Mouse (Mus musculus) megakaryocyte, embryonic 14.5 days (primary cell): ENCODE data around the gene Ankrd54.

ENCODE experiments used
- FLI1 ChIP-seq: IDR thresholded peaks from 2 replicates; pipeline ENCODE4 v1.6.1; 2012; ENCODE audit warnings: low read length, inconsistent platforms, mixed read lengths
- GATA1 ChIP-seq: IDR thresholded peaks from 3 replicates; pipeline ENCODE4 v1.6.1; 2012; ENCODE audit warnings: mixed read lengths, low read length, inconsistent platforms, borderline replicate concordance

GRCm38 (mm10) chr15:79041585-79041984 is 21.1 kb downstream of the Ankrd54 start, which contains the start of gene Galr3:
- TF ChIP-seq GATA1 (no peak), FLI1 (no peak)
